Mouse (Mus musculus): ENCODE measurements around the gene 5730480H06Rik. TPM values are rescaled to one million over a fixed set of nuclear protein-coding genes. Genes with fewer than 3 reads are reported as not detected.

5730480H06Rik gene
- polyA plus RNA-seq, 1 experiment from 2014 or later: 23.4 TPM

DNA sequence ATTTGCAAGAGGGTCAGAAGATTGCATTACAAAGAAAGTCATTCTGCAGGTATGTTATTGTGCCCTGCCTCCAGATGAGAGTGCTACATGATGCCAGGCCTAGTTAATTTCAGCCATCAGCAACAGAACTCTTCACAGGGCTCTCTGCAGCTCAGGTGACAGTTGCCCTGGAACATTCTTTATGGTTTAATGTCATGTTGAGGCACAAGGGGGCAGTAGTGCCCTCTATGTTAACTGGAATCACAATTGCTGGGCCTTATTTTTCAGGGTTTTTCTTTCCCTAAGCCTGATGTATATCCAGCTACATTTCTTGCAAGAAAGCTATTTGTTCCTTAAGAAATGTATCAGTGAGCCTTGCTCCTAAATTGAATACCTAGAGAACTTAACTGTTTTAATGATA, 102.7 kb downstream of the 5730480H06Rik start:
- no peak for ATAC-seq (ENCODE audit: borderline replicate concordance, extremely low read depth, low FRiP score, low TSS enrichment)
- Histone ChIP-seq H3K4me3 (no peak overlapping the region), H3K27me3 (no peaks in the 10 kb centered on the region), H3K27ac (no peak overlapping the region), H3K9me3 (no peaks in the 10 kb centered on the region), H3K4me2 (no peak overlapping the region), H3K36me3 (no peaks in the 10 kb centered on the region), H3K4me1 (no peaks in the 10 kb centered on the region), H3K9ac (no peak overlapping the region)

DNA sequence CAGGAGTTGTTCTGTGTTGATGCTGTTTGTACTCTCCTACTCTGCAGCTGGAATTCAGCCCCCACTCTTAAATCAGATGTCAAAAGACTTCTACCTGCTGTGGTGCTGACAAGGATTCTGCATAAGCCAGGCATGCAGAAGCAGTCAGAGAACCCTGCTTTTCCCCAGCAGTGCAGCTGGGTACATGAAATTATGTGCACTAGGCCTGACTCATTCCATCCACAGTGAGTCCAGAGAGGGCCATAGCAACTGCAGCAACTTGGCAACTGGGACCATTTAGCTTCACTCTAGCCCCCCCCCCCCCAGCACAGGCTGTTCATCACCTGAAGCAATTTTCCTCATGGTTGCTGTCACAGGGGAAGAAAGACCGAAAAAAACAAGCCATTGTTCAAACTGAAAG, 121.1 kb downstream of the 5730480H06Rik start:
- H3K36me3 ChIP-seq: no peaks in the 10 kb centered on the region
- 60% methylated on average over 1 of the region's 1 CpGs for WGBS
- H3K27ac ChIP-seq: no peak overlapping the region
- no peaks in the 10 kb centered on the region for H3K4me1 ChIP-seq
- no peak overlapping the region for H3K4me2 ChIP-seq
- no peaks in the 10 kb centered on the region for H3K9me3 ChIP-seq
- H3K4me3 ChIP-seq: no peak overlapping the region
- no peaks in the 10 kb centered on the region for H3K27me3 ChIP-seq
- H3K9ac ChIP-seq: no peak overlapping the region
- no peak for ATAC-seq (ENCODE audit: borderline replicate concordance, extremely low read depth, low FRiP score, low TSS enrichment)

DNA sequence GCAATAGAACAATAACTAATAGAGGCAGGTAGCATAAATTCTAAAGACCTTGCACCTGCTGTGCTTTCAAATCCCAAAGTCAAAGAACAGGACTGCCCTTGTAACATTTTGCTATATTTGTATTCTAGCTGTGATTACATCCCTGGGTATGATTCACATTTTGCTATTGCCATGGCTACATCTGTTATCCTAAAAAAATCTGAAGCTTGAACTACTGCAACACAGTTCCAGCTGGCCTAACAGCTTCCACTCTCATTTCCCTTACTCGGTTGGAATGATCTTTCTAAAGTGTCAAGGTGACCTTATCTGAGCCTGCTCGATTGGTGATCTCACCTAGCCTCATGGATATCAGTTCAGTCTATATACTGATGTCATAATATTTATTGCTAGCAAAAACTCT, 132.5 kb downstream of the 5730480H06Rik start:
- Histone ChIP-seq H3K36me3 (no peaks in the 10 kb centered on the region), H3K9me3 (no peaks in the 10 kb centered on the region), H3K27me3 (no peaks in the 10 kb centered on the region), H3K4me1 (no peaks in the 10 kb centered on the region), H3K9ac (no peak overlapping the region), H3K4me3 (no peak overlapping the region), H3K4me2 (no peak overlapping the region), H3K27ac (no peak overlapping the region)
- WGBS: 54% methylated on average over 2 of the region's 2 CpGs
- ATAC-seq (ENCODE audit: borderline replicate concordance, extremely low read depth, low FRiP score, low TSS enrichment): no peak
